Mouse (Mus musculus) CH12.LX (cell line): ENCODE results near the gene Fn1. TPM values are rescaled to one million over a fixed set of nuclear protein-coding genes. Genes with fewer than 3 reads are reported as not detected.

Experiments used
- DNase-seq: peaks from one replicate; pipeline ENCODE4 v3.0.0-alpha.2; 2013; ENCODE audit errors: extremely low read depth
- H3K27ac ChIP-seq: 2 replicates; pipeline ENCODE4 v1.5.1; 2012; ENCODE audit warnings: low read depth, mild to moderate bottlenecking, control low read depth, moderate library complexity; ENCODE audit not compliant: insufficient read depth
- H3K27me3 ChIP-seq: replicated peaks from 2 replicates; pipeline ENCODE3; 2012; ENCODE audit warnings: inconsistent platforms
- H3K36me3 ChIP-seq, 2 experiments: replicated peaks in 1 of 2; 2 replicates each; pipeline versions ENCODE3 to v1.6.1; 2012; ENCODE audit warnings: inconsistent platforms in 1 of 2, low read length in 1 of 2, mild to moderate bottlenecking in 1 of 2, mixed read lengths in 1 of 2, moderate library complexity in 1 of 2; ENCODE audit not compliant: control insufficient read depth in 1 of 2, insufficient read depth in 1 of 2
- H3K4me1 ChIP-seq, 2 experiments: 2 replicates each; pipeline ENCODE4 v1.6.1; 2012; ENCODE audit warnings: inconsistent platforms in 1 of 2, moderate library complexity in 1 of 2; ENCODE audit not compliant: insufficient read depth in 2 of 2, control insufficient read depth in 1 of 2
- H3K4me2 ChIP-seq: 2 replicates; pipeline ENCODE4 v1.6.1; 2012; ENCODE audit warnings: low read depth, mild to moderate bottlenecking, control low read depth; ENCODE audit not compliant: poor library complexity, insufficient read depth, severe bottlenecking
- H3K4me3 ChIP-seq, 3 experiments: fragments of 150-350 bp in 1 of 3; sonication (generic) in 1 of 3; replicated peaks in 1 of 3; 2 replicates each; pipeline versions ENCODE3 to v1.5.1; 2011 to 2012; ENCODE audit warnings: low read depth in 2 of 3, low read length in 2 of 3, mild to moderate bottlenecking in 2 of 3, moderate library complexity in 2 of 3, control low read depth in 1 of 3, improper control_type of control experiment in 1 of 3, inconsistent platforms in 1 of 3, mixed read lengths in 1 of 3; ENCODE audit not compliant: poor library complexity in 1 of 3
- H3K79me2 ChIP-seq: replicated peaks from 2 replicates; pipeline ENCODE4 v1.6.1; 2012; ENCODE audit warnings: mild to moderate bottlenecking, moderate library complexity; ENCODE audit not compliant: control insufficient read depth, poor library complexity, insufficient read depth, severe bottlenecking; ENCODE audit errors: extremely low read depth
- H3K9ac ChIP-seq: 2 replicates; pipeline ENCODE4 v1.6.1; 2012; ENCODE audit warnings: low read depth, mild to moderate bottlenecking, control low read depth, moderate library complexity; ENCODE audit not compliant: insufficient read depth
- H3K9me3 ChIP-seq: replicated peaks from 2 replicates; pipeline ENCODE3; 2012; ENCODE audit warnings: low read length, inconsistent platforms, mixed read lengths
- BHLHE40 ChIP-seq: IDR thresholded peaks from 2 replicates; pipeline ENCODE4 v1.6.1; 2011; ENCODE audit warnings: mild to moderate bottlenecking, low read depth, low read length, improper control_type of control experiment
- CHD1 ChIP-seq: IDR thresholded peaks from 2 replicates; pipeline ENCODE4 v1.6.1; 2012; ENCODE audit warnings: low read depth, low read length, improper control_type of control experiment, inconsistent platforms
- CHD2 ChIP-seq: IDR thresholded peaks from 2 replicates; pipeline ENCODE4 v1.6.1; 2011; ENCODE audit warnings: low read length, improper control_type of control experiment
- EP300 ChIP-seq: IDR thresholded peaks from 2 replicates; pipeline ENCODE4 v1.6.1; 2011; ENCODE audit warnings: low read length, improper control_type of control experiment
- ETS1 ChIP-seq: conservative IDR thresholded peaks from 2 replicates; pipeline ENCODE4 v1.6.1; 2012; ENCODE audit warnings: low read depth, mild to moderate bottlenecking, inconsistent platforms, low read length, improper control_type of control experiment, moderate library complexity
- IRF4 ChIP-seq: IDR thresholded peaks from 2 replicates; pipeline ENCODE4 v1.6.1; 2014; ENCODE audit warnings: low read depth, mild to moderate bottlenecking, inconsistent platforms, low read length, improper control_type of control experiment
- JUN ChIP-seq: IDR thresholded peaks from 2 replicates; pipeline ENCODE4 v1.6.1; 2011; ENCODE audit warnings: low read depth, mild to moderate bottlenecking, low read length, improper control_type of control experiment, moderate library complexity; ENCODE audit not compliant: insufficient read depth
- JUND ChIP-seq: conservative IDR thresholded peaks from 2 replicates; pipeline ENCODE4 v1.6.1; 2011; ENCODE audit warnings: low read depth, low read length, improper control_type of control experiment
- MAFK ChIP-seq: IDR thresholded peaks from 2 replicates; pipeline ENCODE4 v1.6.1; 2011; ENCODE audit warnings: low read length, improper control_type of control experiment; ENCODE audit not compliant: insufficient replicate concordance
- MAX ChIP-seq: IDR thresholded peaks from 2 replicates; pipeline ENCODE4 v1.6.1; 2011; ENCODE audit warnings: low read length, improper control_type of control experiment
- MAZ ChIP-seq: IDR thresholded peaks from 2 replicates; pipeline ENCODE4 v1.6.1; 2012; ENCODE audit warnings: low read depth, mild to moderate bottlenecking, inconsistent platforms, low read length, improper control_type of control experiment, moderate library complexity
- POLR2A ChIP-seq: IDR thresholded peaks from 2 replicates; pipeline ENCODE4 v1.6.1; 2011; ENCODE audit warnings: low read depth, mild to moderate bottlenecking, improper control_type of control experiment, low read length
- RCOR1 ChIP-seq: conservative IDR thresholded peaks from 2 replicates; pipeline ENCODE4 v1.6.1; 2012; ENCODE audit warnings: low read depth, mild to moderate bottlenecking, inconsistent platforms, low read length, improper control_type of control experiment
- TBP ChIP-seq: conservative IDR thresholded peaks from 2 replicates; pipeline ENCODE4 v1.6.1; 2011; ENCODE audit warnings: low read depth, low read length, improper control_type of control experiment
- TCF12 ChIP-seq: IDR thresholded peaks from 2 replicates; pipeline ENCODE4 v1.6.1; 2014; ENCODE audit warnings: low read depth, mild to moderate bottlenecking, inconsistent platforms, low read length, improper control_type of control experiment
- UBTF ChIP-seq: IDR thresholded peaks from 2 replicates; pipeline ENCODE4 v1.6.1; 2012; ENCODE audit warnings: low read depth, mild to moderate bottlenecking, inconsistent platforms, low read length, improper control_type of control experiment, moderate library complexity
- USF2 ChIP-seq: conservative IDR thresholded peaks from 2 replicates; pipeline ENCODE4 v1.6.1; 2011; ENCODE audit warnings: low read depth, low read length, improper control_type of control experiment
- ZKSCAN1 ChIP-seq: IDR thresholded peaks from 2 replicates; pipeline ENCODE4 v1.6.1; 2012; ENCODE audit warnings: low read depth, inconsistent platforms, low read length, improper control_type of control experiment, borderline replicate concordance
- dilution Hi-C: fragments of 300-500 bp; cut with MboI; formaldehyde crosslinking; loops from 2 replicates; pipeline ENCODE4 v1.14.3; 2020; ENCODE audit warnings: low sequenced_read_pairs; ENCODE audit not compliant: extremely low pct_unique_long_range_greater_than_20kb, extremely low pct_ligation_motif_present
- in situ Hi-C: fragments of 300-500 bp; cut with MboI; formaldehyde crosslinking; loops from 3 replicates; pipeline ENCODE4 v1.14.3; 2019; ENCODE audit warnings: low sequenced_read_pairs, low pct_ligation_motif_present, low pct_unique_long_range_greater_than_20kb, mixed read lengths
- polyA plus RNA-seq: library from polyadenylated mRNA; unstranded; fragments of >175 nt; gene quantifications from 2 replicates; pipeline ENCODE4 v1.2.1, GENCODE M21; 2012; ENCODE audit warnings: low read depth; ENCODE audit not compliant: insufficient read length
- total RNA-seq, 2 experiments: library from RNA; depleted of rRNA; stranded (reverse); fragments of 300-350 nt in 1 of 2; fragments of >200 nt in 1 of 2; gene quantifications; 2 replicates each; pipeline ENCODE4 v1.2.3; 2012 to 2014

Gene Fn1
- total and polyA plus RNA-seq, 3 experiments: 0.17 to 0.20 TPM; not detected in 1

GRCm38 (mm10) chr1:71673398-71673910 is 20.5 kb upstream of the Fn1 start:
- dilution Hi-C loops: no loop called here
- H3K27ac ChIP-seq: no peak overlapping the region

GRCm38 (mm10) chr1:71672346-71672745 is 19.3 kb upstream of the Fn1 start:
- no peaks in the 10 kb centered on the region for H3K4me1 ChIP-seq
- no peak overlapping the region for H3K27ac ChIP-seq

More at GRCm38 (mm10) chr1:71673398-71673910, 20.5 kb upstream of the Fn1 start:
- Histone ChIP-seq H3K9ac (no peak overlapping the region), H3K4me1 (no peaks in the 10 kb centered on the region), H3K27me3 (no peaks in the 10 kb centered on the region), H3K9me3 (no peaks in the 10 kb centered on the region), H3K4me2 (no peak overlapping the region), H3K4me3 (no peak overlapping the region), H3K79me2 (no peaks in the 10 kb centered on the region), H3K36me3 (no peaks in the 10 kb centered on the region)
- DNase-seq: no peak
- in situ Hi-C loops: no loop called here
- no peak for TF ChIP-seq TBP
- no peak for TF ChIP-seq CHD1
- TF ChIP-seq RCOR1: no peak
- TF ChIP-seq TCF12: no peak
- no peak for TF ChIP-seq IRF4
- no peak for TF ChIP-seq ETS1
- TF ChIP-seq ZKSCAN1: no peak
- TF ChIP-seq UBTF: no peak
- TF ChIP-seq EP300: no peak
- TF ChIP-seq JUND: no peak
- TF ChIP-seq MAFK: no peak
- no peak for TF ChIP-seq MAX
- no peak for TF ChIP-seq JUN
- TF ChIP-seq USF2: no peak
- TF ChIP-seq POLR2A: no peak
- TF ChIP-seq MAZ: no peak

More at GRCm38 (mm10) chr1:71672346-71672745, 19.3 kb upstream of the Fn1 start:
- H3K9ac ChIP-seq: no peak overlapping the region
- no peaks in the 10 kb centered on the region for H3K27me3 ChIP-seq
- TF ChIP-seq BHLHE40: no peak
- TF ChIP-seq JUND: no peak
- no peak for TF ChIP-seq CHD2
- TF ChIP-seq ETS1: no peak
- H3K4me2 ChIP-seq: no peak overlapping the region
- H3K9me3 ChIP-seq: no peaks in the 10 kb centered on the region
- dilution Hi-C loops (no loop called here), in situ Hi-C loops (no loop called here)
- no peak overlapping the region for H3K4me3 ChIP-seq
- no peaks in the 10 kb centered on the region for H3K36me3 ChIP-seq
- no peak for DNase-seq
- no peaks in the 10 kb centered on the region for H3K79me2 ChIP-seq
